Mouse (Mus musculus) CH12.LX (cell line): ENCODE data around the gene Dynlt1f. TPM values are rescaled to one million over a fixed set of nuclear protein-coding genes. Genes with fewer than 3 reads are reported as not detected.
"Not testable (repeated sequence)": the region's sequence is repeated elsewhere in the genome, so short reads cannot be mapped to it uniquely, and the experiment has no call there.

Experiments used
- DNase-seq: peaks from one replicate; pipeline ENCODE4 v3.0.0-alpha.2; 2013; ENCODE audit errors: extremely low read depth
- H3K27ac ChIP-seq: 2 replicates; pipeline ENCODE4 v1.5.1; 2012; ENCODE audit warnings: low read depth, mild to moderate bottlenecking, control low read depth, moderate library complexity; ENCODE audit not compliant: insufficient read depth
- H3K27me3 ChIP-seq: replicated peaks from 2 replicates; pipeline ENCODE3; 2012; ENCODE audit warnings: inconsistent platforms
- H3K36me3 ChIP-seq, 2 experiments: replicated peaks in 1 of 2; 2 replicates each; pipeline versions ENCODE3 to v1.6.1; 2012; ENCODE audit warnings: inconsistent platforms in 1 of 2, low read length in 1 of 2, mild to moderate bottlenecking in 1 of 2, mixed read lengths in 1 of 2, moderate library complexity in 1 of 2; ENCODE audit not compliant: control insufficient read depth in 1 of 2, insufficient read depth in 1 of 2
- H3K4me1 ChIP-seq, 2 experiments: 2 replicates each; pipeline ENCODE4 v1.6.1; 2012; ENCODE audit warnings: inconsistent platforms in 1 of 2, moderate library complexity in 1 of 2; ENCODE audit not compliant: insufficient read depth in 2 of 2, control insufficient read depth in 1 of 2
- H3K4me2 ChIP-seq: 2 replicates; pipeline ENCODE4 v1.6.1; 2012; ENCODE audit warnings: low read depth, mild to moderate bottlenecking, control low read depth; ENCODE audit not compliant: poor library complexity, insufficient read depth, severe bottlenecking
- H3K4me3 ChIP-seq, 3 experiments: fragments of 150-350 bp in 1 of 3; sonication (generic) in 1 of 3; replicated peaks in 1 of 3; 2 replicates each; pipeline versions ENCODE3 to v1.5.1; 2011 to 2012; ENCODE audit warnings: low read depth in 2 of 3, low read length in 2 of 3, mild to moderate bottlenecking in 2 of 3, moderate library complexity in 2 of 3, control low read depth in 1 of 3, improper control_type of control experiment in 1 of 3, inconsistent platforms in 1 of 3, mixed read lengths in 1 of 3; ENCODE audit not compliant: poor library complexity in 1 of 3
- H3K79me2 ChIP-seq: replicated peaks from 2 replicates; pipeline ENCODE4 v1.6.1; 2012; ENCODE audit warnings: mild to moderate bottlenecking, moderate library complexity; ENCODE audit not compliant: control insufficient read depth, poor library complexity, insufficient read depth, severe bottlenecking; ENCODE audit errors: extremely low read depth
- H3K9ac ChIP-seq: 2 replicates; pipeline ENCODE4 v1.6.1; 2012; ENCODE audit warnings: low read depth, mild to moderate bottlenecking, control low read depth, moderate library complexity; ENCODE audit not compliant: insufficient read depth
- H3K9me3 ChIP-seq: replicated peaks from 2 replicates; pipeline ENCODE3; 2012; ENCODE audit warnings: low read length, inconsistent platforms, mixed read lengths
- dilution Hi-C: fragments of 300-500 bp; cut with MboI; formaldehyde crosslinking; loops from 2 replicates; pipeline ENCODE4 v1.14.3; 2020; ENCODE audit warnings: low sequenced_read_pairs; ENCODE audit not compliant: extremely low pct_unique_long_range_greater_than_20kb, extremely low pct_ligation_motif_present
- in situ Hi-C: fragments of 300-500 bp; cut with MboI; formaldehyde crosslinking; loops from 3 replicates; pipeline ENCODE4 v1.14.3; 2019; ENCODE audit warnings: low sequenced_read_pairs, low pct_ligation_motif_present, low pct_unique_long_range_greater_than_20kb, mixed read lengths
- polyA plus RNA-seq: library from polyadenylated mRNA; unstranded; fragments of >175 nt; gene quantifications from 2 replicates; pipeline ENCODE4 v1.2.1, GENCODE M21; 2012; ENCODE audit warnings: low read depth; ENCODE audit not compliant: insufficient read length
- total RNA-seq, 2 experiments: library from RNA; depleted of rRNA; stranded (reverse); fragments of 300-350 nt in 1 of 2; fragments of >200 nt in 1 of 2; gene quantifications; 2 replicates each; pipeline ENCODE4 v1.2.3; 2012 to 2014

Gene Dynlt1f
- total and polyA plus RNA-seq, 3 experiments = 165 to 352 (median 215) TPM

GRCm38 (mm10) chr17:6685288-6685818 lies 29.7 kb upstream of the Dynlt1f start:
- H3K4me1 ChIP-seq, H3K4me2 ChIP-seq, H3K9ac ChIP-seq, H3K9me3 ChIP-seq, DNase-seq, H3K27me3 ChIP-seq, dilution Hi-C loops, H3K27ac ChIP-seq, H3K79me2 ChIP-seq, in situ Hi-C loops, H3K4me3 ChIP-seq, H3K36me3 ChIP-seq: not testable (repeated sequence)

DNA sequence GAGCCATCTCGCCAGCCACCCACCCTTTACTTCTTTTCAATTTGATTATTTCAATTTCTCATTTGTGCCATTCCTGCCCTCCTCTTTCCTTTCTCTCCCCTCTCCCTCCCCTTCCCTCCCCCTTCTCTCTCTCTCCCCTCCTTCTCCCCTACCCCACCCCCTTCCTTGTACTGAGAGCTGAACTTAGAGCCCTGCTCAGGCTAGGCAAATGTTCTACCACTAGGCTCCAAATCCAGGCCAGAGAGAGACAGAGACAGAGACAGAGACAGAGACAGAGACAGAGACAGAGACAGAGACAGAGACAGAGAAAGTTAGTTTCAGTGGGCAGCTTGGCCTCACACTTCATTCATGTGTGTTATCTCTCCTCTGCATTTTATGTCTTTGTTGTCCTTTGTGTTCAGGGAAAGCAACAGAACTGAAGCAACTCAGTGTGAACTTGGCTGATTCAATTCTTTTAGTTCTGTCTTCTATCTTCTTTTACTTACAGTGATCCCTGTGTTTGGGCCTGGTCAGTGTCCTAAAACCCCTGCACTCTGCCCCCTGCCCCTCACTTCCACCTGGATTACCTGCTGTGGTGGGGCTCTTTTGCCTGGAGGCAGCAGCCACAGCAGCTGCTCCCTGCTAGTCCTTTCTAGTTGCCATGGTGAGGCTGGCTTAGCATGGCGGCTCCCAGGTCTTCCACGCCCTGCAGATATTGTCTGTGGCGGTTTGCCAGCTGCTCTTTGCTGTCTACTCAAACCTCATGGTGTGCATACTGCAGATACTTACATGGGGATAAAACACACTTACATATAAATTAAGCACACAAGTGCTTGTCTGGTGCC lies 29.0 kb upstream of the Dynlt1f start:
- H3K27me3 ChIP-seq, H3K36me3 ChIP-seq, H3K79me2 ChIP-seq, H3K9me3 ChIP-seq, H3K9ac ChIP-seq, DNase-seq, H3K4me2 ChIP-seq, H3K4me1 ChIP-seq, H3K27ac ChIP-seq, H3K4me3 ChIP-seq, dilution Hi-C loops, in situ Hi-C loops: not testable (repeated sequence)

GRCm38 (mm10) chr17:6683702-6684101 lies 28.0 kb upstream of the Dynlt1f start:
- H3K79me2 ChIP-seq, DNase-seq, H3K9me3 ChIP-seq, H3K27me3 ChIP-seq, H3K4me2 ChIP-seq, H3K9ac ChIP-seq, H3K36me3 ChIP-seq, H3K4me1 ChIP-seq, H3K4me3 ChIP-seq, dilution Hi-C loops, in situ Hi-C loops, H3K27ac ChIP-seq: not testable (repeated sequence)

DNA sequence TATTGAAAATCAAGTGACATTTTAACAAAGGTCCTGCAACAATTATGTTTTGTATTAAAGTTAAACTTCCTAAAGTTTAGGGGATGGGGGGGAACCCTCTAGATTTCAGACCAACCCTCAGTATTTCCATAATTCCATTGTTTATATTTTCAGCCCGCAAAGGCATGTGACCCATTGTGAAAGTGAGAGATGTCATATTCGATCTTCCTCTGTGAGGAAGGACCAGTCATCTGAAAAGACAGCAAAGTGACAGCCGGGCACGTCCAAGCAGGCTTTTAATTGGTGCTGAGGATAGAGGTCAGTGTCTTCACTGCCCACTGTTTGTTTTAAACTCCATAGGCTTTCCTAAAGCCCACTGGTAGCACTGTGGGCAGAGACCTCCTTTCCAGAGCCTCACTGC lies 26.0 kb upstream of the Dynlt1f start:
- dilution Hi-C loops, H3K27me3 ChIP-seq, DNase-seq, in situ Hi-C loops, H3K79me2 ChIP-seq, H3K9me3 ChIP-seq, H3K4me3 ChIP-seq, H3K27ac ChIP-seq, H3K4me1 ChIP-seq, H3K9ac ChIP-seq, H3K4me2 ChIP-seq: not testable (repeated sequence)
- peaks cover 2 to 10% of the 10 kb centered on the region in 2 experiments for H3K36me3 ChIP-seq

GRCm38 (mm10) chr17:6678063-6678462 lies 22.4 kb upstream of the Dynlt1f start:
- H3K36me3 ChIP-seq = peaks cover 2 to 10% of the 10 kb centered on the region in 2 experiments

DNA sequence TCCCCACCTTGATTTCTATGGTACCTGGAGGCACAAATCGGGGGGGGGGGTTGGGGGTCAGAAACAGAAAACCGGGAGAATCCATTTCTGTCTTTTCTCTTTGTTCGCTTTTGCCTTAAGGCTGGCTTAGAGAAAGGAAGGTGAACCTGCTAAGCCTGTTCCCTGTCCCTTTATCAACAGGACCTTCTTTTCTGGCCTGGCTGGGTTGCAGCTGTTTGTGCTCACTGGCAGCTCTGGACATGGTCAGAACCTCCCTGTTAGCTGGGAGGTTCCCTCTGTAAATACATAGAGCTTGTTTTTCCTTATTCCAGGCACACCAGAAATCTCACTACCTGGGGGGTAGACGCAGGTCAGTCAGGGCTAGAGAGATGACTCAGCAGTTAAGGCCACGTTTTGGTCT lies 18.6 kb upstream of the Dynlt1f start:
- H3K27me3 ChIP-seq, in situ Hi-C loops: not testable (repeated sequence)

More at GRCm38 (mm10) chr17:6678063-6678462, 22.4 kb upstream of the Dynlt1f start:
- dilution Hi-C loops, H3K9me3 ChIP-seq, H3K4me1 ChIP-seq, H3K79me2 ChIP-seq, in situ Hi-C loops, H3K27ac ChIP-seq, H3K27me3 ChIP-seq, DNase-seq, H3K9ac ChIP-seq, H3K4me2 ChIP-seq, H3K4me3 ChIP-seq: not testable (repeated sequence)

More for the DNA sequence above, 18.6 kb upstream of the Dynlt1f start:
- H3K4me2 ChIP-seq, H3K79me2 ChIP-seq, DNase-seq, H3K36me3 ChIP-seq, H3K4me1 ChIP-seq, H3K9ac ChIP-seq, H3K4me3 ChIP-seq, H3K9me3 ChIP-seq, H3K27ac ChIP-seq, dilution Hi-C loops: not testable (repeated sequence)
